Mouse (Mus musculus): ENCODE results near the gene Lyrm1.

Gene Lyrm1

DNA sequence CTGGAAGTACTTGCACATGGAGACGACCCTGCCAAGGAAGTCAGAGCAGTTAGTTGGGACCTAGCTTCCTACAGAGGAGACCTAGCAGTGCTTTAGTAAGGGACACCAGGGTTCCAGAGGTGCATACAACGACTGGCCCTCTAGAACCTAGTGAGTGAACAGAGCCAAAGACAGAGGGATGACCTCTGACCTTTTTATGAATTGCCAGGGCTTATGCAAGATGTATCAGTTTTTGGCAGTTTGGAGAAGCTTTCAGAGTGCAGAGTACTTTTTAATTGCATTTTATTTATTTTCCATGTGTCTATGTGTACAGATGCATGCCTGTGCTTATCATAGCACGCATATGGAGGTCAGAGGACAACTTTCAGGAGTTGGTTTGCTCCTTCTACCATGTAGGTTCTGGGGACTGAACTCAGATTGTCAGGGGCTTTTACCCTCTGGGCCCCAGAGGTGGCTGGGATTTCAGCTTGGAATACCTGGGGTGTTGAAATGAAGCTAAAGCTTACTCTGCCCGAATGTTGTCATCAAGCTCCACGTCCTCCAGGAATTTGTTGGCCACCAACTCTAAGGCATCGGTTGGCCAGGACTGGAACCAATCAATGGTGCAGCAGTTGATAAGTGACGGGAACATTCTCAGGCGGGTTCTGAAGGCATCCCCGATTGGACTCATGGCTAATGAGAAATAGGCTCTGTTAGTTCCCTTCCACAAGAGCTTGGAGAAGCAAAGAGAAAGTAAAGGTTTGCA is 70.2 kb downstream of the Lyrm1 start:
- no peak for DNase-seq (ENCODE audit: low spot score)

DNA sequence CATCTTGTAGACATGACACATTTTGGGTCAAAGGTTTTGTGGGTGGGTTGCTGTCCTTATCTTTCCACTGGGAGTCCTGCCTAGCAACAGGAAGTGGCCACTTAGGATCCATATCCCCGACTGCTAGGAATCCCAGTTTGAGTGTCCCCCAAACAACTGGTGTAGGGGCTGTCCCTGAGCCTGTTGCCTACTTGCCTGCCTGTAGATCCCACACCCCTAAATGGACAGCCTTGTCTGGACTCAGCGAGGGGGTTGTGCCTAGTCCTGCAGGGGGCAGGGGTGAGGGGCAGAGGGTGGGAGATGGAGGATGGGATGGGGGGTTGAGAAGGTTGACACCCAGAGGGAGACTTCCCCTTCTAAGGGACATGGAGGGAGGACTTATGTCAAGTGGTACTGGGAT is 73.7 kb downstream of the Lyrm1 start:
- DNase-seq (ENCODE audit: low spot score): no peak

DNA sequence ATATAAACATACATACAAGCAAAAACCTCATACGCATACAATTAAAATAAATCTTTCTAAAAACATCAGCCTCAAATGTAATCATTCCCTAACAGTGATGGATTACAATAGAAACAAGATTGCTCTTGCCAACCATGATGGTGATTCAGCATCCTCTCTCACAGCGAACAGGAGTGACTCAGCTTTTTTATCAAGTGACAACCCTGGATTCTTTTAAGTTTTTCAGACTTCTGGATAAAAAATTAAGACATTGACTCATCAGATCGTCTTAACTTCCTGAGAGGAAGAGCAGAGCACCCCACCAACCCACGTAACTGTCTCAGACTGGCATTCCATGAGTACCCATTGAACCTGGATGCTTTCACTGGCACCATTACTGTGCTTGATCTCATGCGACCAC is 78.6 kb downstream of the Lyrm1 start:
- no peak for DNase-seq (ENCODE audit: low spot score)

DNA sequence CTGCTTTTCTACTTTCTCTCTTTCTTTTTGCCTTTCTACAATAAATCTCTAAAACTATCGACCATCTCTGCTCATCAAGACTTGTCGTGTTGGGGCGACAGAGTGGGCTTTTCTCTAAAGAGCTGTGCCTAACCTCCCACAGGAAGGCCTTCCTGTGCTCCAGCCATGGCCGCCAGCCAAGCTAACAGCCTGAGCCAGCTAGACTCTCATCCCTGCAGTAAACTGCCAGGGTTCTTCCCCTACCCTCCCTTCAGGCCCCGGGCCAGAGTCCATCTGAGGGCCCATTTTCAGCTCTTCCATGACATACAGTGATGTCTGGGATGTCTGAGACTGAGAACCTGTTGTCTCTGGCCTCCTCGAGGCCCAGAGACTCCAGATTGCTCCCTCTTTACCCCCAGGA is 80.6 kb downstream of the Lyrm1 start:
- no peak for DNase-seq (ENCODE audit: low spot score)

- no peak for DNase-seq (ENCODE audit: low spot score)
Observed at GRCm38 (mm10) chr7:119977574-119977973, 81.9 kb downstream of the Lyrm1 start.

GRCm38 (mm10) chr7:119978576-119978975 is 82.9 kb downstream of the Lyrm1 start:
- no peak for DNase-seq (ENCODE audit: low spot score)

GRCm38 (mm10) chr7:119980170-119980569 is 84.5 kb downstream of the Lyrm1 start:
- no peak for DNase-seq (ENCODE audit: low spot score)

DNA sequence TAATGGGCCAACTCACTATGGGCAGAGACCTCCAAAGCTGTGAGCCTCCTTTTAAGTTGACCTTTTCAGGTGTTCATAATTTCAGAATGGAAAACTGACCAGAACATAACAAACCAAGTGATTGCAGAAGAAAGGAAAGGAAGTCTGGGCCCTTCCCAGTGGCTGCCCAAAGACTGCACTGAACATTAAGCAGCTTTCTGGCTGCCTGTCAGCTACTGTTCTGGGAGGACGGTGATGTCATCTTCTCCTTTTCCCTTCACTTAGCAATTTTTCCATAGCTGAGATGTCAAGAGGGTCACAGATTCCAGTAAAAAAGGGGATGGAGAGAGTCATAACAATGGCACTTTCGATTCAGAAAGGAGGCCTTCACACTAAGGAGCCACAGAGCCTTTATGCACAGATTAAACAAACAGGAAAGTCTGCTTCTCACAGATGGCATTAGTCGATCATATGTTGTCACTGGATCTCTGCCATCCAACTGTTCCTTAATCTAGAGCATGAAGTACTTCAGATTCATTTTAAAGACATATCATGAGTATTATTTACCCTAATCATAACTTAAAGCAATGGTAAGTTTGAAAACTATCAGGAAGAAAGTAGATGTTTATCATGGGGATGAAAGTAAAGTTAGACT is 89.7 kb downstream of the Lyrm1 start:
- peak; percentile 80 for DNase-seq (ENCODE audit: low spot score)

DNA sequence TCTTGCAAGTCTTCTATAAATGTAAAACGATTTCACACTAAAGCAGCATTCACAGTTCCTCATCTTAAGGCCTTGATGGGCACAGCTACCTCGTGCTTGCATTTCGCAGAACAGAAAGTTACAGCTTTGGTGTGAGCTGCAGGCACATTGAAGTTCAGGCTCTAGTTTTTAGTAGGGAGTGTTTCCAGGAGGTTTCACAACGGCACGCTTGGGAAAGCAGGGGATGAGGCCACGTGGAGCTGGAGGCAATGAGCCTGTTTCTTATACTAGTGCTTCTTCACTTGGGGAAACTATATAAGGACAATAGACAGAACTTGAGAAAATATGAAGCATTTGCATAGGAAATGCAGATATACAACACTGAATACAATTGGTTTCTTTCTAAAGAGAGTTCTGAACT is 101.4 kb downstream of the Lyrm1 start:
- no peak for DNase-seq (ENCODE audit: low spot score)

Data from layer of hippocampus, adult 9-10 months (tissue).